Mouse (Mus musculus) cortical plate, adult 2 months (tissue): ENCODE data around the gene Rasa2.

Experiments used
- CTCF ChIP-seq: fragments of 200-500 bp; IDR thresholded peaks from 2 replicates; pipeline ENCODE4 v1.5.1; 2011; ENCODE audit warnings: mild to moderate bottlenecking, control low read depth, low read length; ENCODE audit not compliant: insufficient read depth; ENCODE audit errors: extremely low read depth
- POLR2A ChIP-seq: fragments of 200-500 bp; IDR thresholded peaks from 2 replicates; pipeline ENCODE4 v1.6.1; 2011; ENCODE audit warnings: mild to moderate bottlenecking, low read length, control low read depth; ENCODE audit not compliant: insufficient read depth; ENCODE audit errors: extremely low read depth

DNA sequence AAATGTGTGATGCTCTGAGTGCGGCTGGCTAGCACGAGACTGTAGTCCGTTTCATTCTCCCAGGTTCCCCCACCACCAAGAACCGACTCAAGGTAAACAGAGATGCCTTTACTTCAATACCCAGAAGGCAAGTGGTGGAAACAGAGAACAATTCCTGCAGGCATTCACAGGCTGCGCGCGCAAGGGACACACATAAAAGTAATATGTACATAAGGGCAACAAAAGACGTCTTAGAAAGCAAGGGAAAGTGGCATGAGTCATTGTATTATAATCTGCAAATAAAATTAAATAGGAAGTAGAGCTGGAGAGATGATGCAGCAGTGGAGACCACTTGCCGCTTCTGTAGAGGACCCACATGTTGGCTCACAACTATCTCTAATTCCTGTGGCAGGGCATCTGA, 58.7 kb downstream of the Rasa2 start:
- no peak for TF ChIP-seq CTCF
- TF ChIP-seq POLR2A, result no peak
